Comparison of ENCODE assay signal across 11 mouse cellular contexts in genomic region chr10:117162662-117163061, GRCm38 (mm10). TPM values are rescaled to one million over a fixed set of nuclear protein-coding genes. Genes with fewer than 3 reads are reported as not detected.
DNase-seq lines count a peak whose midpoint lies in the region; ATAC-seq and TF ChIP-seq lines count a peak whose summit lies in the region.
"Had no signal": no experiment of that assay in that cellular context is flagged by ENCODE, and none has a peak within 500 bp of the region (broad histone marks: within the 10 kb centered on the region; RNA-seq: fewer than 3 reads in every experiment).

No protein-coding gene starts in this region.

- H3K9ac ChIP-seq in heart, embryonic 11.5 days (ENCODE audit: low read depth, low read length) = no peak overlapping the region
- H3K9ac ChIP-seq in limb, embryonic 14.5 days (ENCODE audit: low read depth, low read length, severe bottlenecking) = no peak overlapping the region
- H3K9ac ChIP-seq: lung, embryonic 15.5 days had no signal

- no peak for TF ChIP-seq POLR2A in limb, embryonic 14.5 days (IDR thresholded peaks at IDR 0.05; ENCODE audit: borderline replicate concordance, extremely low read depth, insufficient read depth, insufficient read length)

- H3K4me1 ChIP-seq in heart, embryonic 11.5 days (ENCODE audit: control insufficient read depth, insufficient read depth, low read length) = 0 out of 2 replicates have a peak, but pooled peaks cover 6% of the 10 kb centered on the region
- H3K4me1 ChIP-seq in limb, embryonic 14.5 days (ENCODE audit: control insufficient read depth, insufficient read depth, low read length) = no peaks in the 10 kb centered on the region
- H3K4me1 ChIP-seq: lung, embryonic 15.5 days had no signal

- WGBS in heart, embryonic 11.5 days (ENCODE audit: insufficient replicate concordance) = 30% methylated on average over 11 of the region's 11 CpGs
- WGBS in limb, embryonic 14.5 days = 34% methylated on average over 11 of the region's 11 CpGs

- DNase-seq in heart, postnatal 10 days = no peak
- peak; percentile 10 to 27 for DNase-seq in left cerebral cortex, postnatal 14 days (ENCODE audit: low spot score in 2 of 2)
- DNase-seq in left cerebral cortex, adult 9 months (ENCODE audit: low spot score in 2 of 2) = no peak
- peak; percentile 70 for DNase-seq in brain, adult 2 months (ENCODE audit: low read depth, low spot score)
- DNase-seq in limb, embryonic 14.5 days (ENCODE audit: low spot score) = peak; percentile 31
- no peak for DNase-seq in right cerebral cortex, adult 18-20 months
- no peak for DNase-seq in embryo, embryonic 9.5 days (ENCODE audit: extremely low spot score)
- DNase-seq: cerebellum, postnatal 14 days had no signal

- H3K4me2 ChIP-seq in heart, embryonic 11.5 days = peak overlapping the region; percentile 36
- H3K4me2 ChIP-seq in limb, embryonic 14.5 days (replicated peaks; ENCODE audit: low read depth, low read length, severe bottlenecking) = peak overlapping the region; percentile 31; the same call in 1 of the 2 replicates
- H3K4me2 ChIP-seq: lung, embryonic 15.5 days had no signal

- intact Hi-C loops in heart, postnatal 10 days (cut with DNase I) = no loop called here
- intact Hi-C loops in left cerebral cortex, postnatal 14 days (cut with DNase I) = no loop called here

- H3K27me3 ChIP-seq in heart, embryonic 11.5 days (ENCODE audit: control insufficient read depth, insufficient read depth, low read length) = no peaks in the 10 kb centered on the region
- H3K27me3 ChIP-seq in limb, embryonic 14.5 days (ENCODE audit: control insufficient read depth, insufficient read depth, low read length) = no peaks in the 10 kb centered on the region
- H3K27me3 ChIP-seq: lung, embryonic 15.5 days had no signal

- ATAC-seq in heart, embryonic 11.5 days (replicated peaks; ENCODE audit: insufficient number of reproducible peaks, low FRiP score, low TSS enrichment) = no peak
- peak; percentile 62 for ATAC-seq in limb, embryonic 14.5 days (ENCODE audit: low FRiP score, low read depth)
- ATAC-seq: forebrain, embryonic 14.5 days had no signal

- H3K4me3 ChIP-seq in heart, embryonic 11.5 days (ENCODE audit: low read depth, low read length) = no peak overlapping the region
- H3K4me3 ChIP-seq in limb, embryonic 14.5 days (replicated peaks; ENCODE audit: low read length) = no peak overlapping the region
- H3K4me3 ChIP-seq: lung, embryonic 15.5 days had no signal

- no peak overlapping the region for H3K27ac ChIP-seq in heart, embryonic 11.5 days (ENCODE audit: low read depth, low read length)
- 0 out of 2 replicates have a peak overlapping the region, but pooled peaks have one; percentile 10 for H3K27ac ChIP-seq in limb, embryonic 14.5 days (replicated peaks; ENCODE audit: low read depth, low read length)
- H3K27ac ChIP-seq: lung, embryonic 15.5 days had no signal

- no peaks in the 10 kb centered on the region for H3K36me3 ChIP-seq in heart, embryonic 11.5 days (ENCODE audit: control insufficient read depth, insufficient read depth, low read length)
- H3K36me3 ChIP-seq in limb, embryonic 14.5 days (ENCODE audit: control insufficient read depth, insufficient read depth, low read length) = no peaks in the 10 kb centered on the region
- H3K36me3 ChIP-seq: lung, embryonic 15.5 days had no signal

- H3K9me3 ChIP-seq in heart, embryonic 11.5 days (replicated peaks; ENCODE audit: control insufficient read depth, low read length) = no peaks in the 10 kb centered on the region
- no peaks in the 10 kb centered on the region for H3K9me3 ChIP-seq in limb, embryonic 14.5 days (ENCODE audit: control insufficient read depth, low read length)
- H3K9me3 ChIP-seq: lung, embryonic 15.5 days had no signal

RNA-seq across cellular contexts. Expression of gene Frs2, which starts 14.3 kb away (rescaled TPM):
- 27.1 and 30.4 TPM in 2 replicates for polyA plus RNA-seq in heart, embryonic 11.5 days (2014; fragmentation: Nextera tagmentation; extraction: Ambion mirVana)
- total RNA-seq in heart, postnatal 10 days (2021) = 10 to 100 TPM; 22.7 to 22.8 TPM
- 10 to 100 TPM; 28.3 to 29.3 TPM for total RNA-seq in left cerebral cortex, postnatal 14 days (2021)
- 36.6 and 44.1 TPM in 2 replicates for polyA plus RNA-seq in limb, embryonic 14.5 days (2012; rRNA removed)
- 29.1 and 32.8 TPM in 2 replicates for polyA plus RNA-seq in limb, embryonic 14.5 days (2014; fragmentation: Nextera tagmentation; extraction: Ambion mirVana)

Comparison
In these comparisons a context has a peak if more than half of its experiments do, and no peak if none do; other contexts are left out.
1. DNase-seq: peak in left cerebral cortex, postnatal 14 days (2 of 2), brain, adult 2 months (single experiment) and limb, embryonic 14.5 days (single experiment); none in heart, postnatal 10 days (0 of 2), left cerebral cortex, adult 9 months (0 of 2), right cerebral cortex, adult 18-20 months (single experiment) and embryo, embryonic 9.5 days (single experiment).